Mouse (Mus musculus): ENCODE data around the gene Tasp1. TPM values are rescaled to one million over a fixed set of nuclear protein-coding genes. Genes with fewer than 3 reads are reported as not detected.
"Not testable (repeated sequence)": the region's sequence is repeated elsewhere in the genome, so short reads cannot be mapped to it uniquely, and the experiment has no call there.

Gene Tasp1
- polyA plus RNA-seq, 1 experiment from 2014 or later = 20.7 TPM

DNA sequence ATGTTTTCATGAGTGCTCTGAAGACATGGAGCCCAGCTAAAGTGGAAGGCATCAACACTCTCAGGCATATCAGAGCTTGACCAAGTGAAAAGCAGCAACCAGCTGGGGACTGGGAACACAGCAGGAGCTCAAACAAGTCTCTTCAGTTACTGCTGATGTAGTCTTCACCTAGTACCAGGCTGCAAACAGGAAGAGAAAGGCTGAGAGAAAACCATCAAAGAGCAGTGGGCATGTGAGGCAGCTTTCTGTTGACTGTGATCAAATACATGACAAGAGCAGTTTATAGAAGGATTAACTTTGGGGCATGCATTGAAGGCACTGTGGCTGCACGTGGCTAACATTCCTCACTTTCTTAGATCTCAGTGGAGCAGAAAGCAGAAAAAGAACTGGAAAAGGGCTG is 141.7 kb downstream of the Tasp1 start:
- WGBS = 15% methylated on average over 1 of the region's 1 CpGs
- no peak overlapping the region for H3K4me3 ChIP-seq
- DNase-seq (ENCODE audit: low spot score) = no peak

DNA sequence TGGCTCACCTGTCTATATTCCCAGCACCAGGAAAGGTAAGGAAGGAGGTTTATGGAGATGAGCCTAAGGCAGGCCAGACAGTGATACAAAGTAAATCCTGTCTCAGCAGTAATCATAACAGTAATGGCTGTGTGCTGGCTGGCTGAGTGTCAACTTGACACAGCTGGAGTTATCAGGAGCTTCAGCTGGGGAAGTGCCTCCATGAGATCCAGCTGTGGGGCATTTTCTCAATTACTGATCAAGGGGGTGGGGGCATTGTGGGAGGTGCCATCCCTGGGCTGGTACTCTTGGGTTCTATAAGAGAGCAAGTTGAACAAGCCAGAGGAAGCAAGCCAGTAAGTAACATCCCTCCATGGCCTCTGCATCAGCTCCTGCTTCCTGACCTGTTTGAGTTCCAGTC is 145.2 kb downstream of the Tasp1 start:
- H3K9me3 ChIP-seq; H3K27me3 ChIP-seq (replicated peaks; ENCODE audit: low read depth, poor library complexity, severe bottlenecking); H3K4me1 ChIP-seq; DNase-seq (ENCODE audit: low spot score); H3K36me3 ChIP-seq (replicated peaks); H3K27ac ChIP-seq (replicated peaks); H3K4me3 ChIP-seq: not testable (repeated sequence)

More for the DNA sequence above, 141.7 kb downstream of the Tasp1 start:
- Histone ChIP-seq H3K4me1 (peaks cover 4% of the 10 kb centered on the region; the same call in 1 of the 2 replicates), H3K36me3 (replicated peaks) (no peaks in the 10 kb centered on the region), H3K27ac (replicated peaks) (no peak overlapping the region), H3K27me3 (replicated peaks; ENCODE audit: low read depth, poor library complexity, severe bottlenecking) (no peaks in the 10 kb centered on the region), H3K9me3 (no peaks in the 10 kb centered on the region)

DNA sequence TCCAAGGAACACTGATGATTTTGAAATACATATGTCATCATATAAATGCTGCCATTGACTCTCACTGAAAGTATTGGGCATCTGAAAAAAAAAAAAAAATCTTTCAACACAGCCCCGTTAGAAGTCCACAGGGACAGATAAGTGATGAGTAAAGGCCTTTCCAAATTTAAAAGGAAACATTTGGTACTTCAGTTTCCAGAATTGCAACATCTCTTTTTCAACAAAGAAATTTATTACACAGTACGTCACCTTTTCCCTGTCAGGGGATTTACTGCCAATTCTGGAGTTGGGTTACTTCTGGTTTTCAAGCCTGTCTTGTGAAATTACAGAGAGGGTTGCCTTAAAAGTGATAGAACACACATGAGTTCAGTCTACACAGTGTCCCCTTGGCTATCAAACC is 146.8 kb downstream of the Tasp1 start:
- Histone ChIP-seq H3K9me3 (no peaks in the 10 kb centered on the region), H3K27me3 (replicated peaks; ENCODE audit: low read depth, poor library complexity, severe bottlenecking) (no peaks in the 10 kb centered on the region), H3K36me3 (replicated peaks) (no peaks in the 10 kb centered on the region), H3K27ac (replicated peaks) (no peak overlapping the region), H3K4me1 (no peaks in the 10 kb centered on the region; the same call in 1 of the 2 replicates), H3K4me3 (no peak overlapping the region)
- 72% methylated on average over 2 of the region's 2 CpGs for WGBS
- no peak for DNase-seq (ENCODE audit: low spot score)

DNA sequence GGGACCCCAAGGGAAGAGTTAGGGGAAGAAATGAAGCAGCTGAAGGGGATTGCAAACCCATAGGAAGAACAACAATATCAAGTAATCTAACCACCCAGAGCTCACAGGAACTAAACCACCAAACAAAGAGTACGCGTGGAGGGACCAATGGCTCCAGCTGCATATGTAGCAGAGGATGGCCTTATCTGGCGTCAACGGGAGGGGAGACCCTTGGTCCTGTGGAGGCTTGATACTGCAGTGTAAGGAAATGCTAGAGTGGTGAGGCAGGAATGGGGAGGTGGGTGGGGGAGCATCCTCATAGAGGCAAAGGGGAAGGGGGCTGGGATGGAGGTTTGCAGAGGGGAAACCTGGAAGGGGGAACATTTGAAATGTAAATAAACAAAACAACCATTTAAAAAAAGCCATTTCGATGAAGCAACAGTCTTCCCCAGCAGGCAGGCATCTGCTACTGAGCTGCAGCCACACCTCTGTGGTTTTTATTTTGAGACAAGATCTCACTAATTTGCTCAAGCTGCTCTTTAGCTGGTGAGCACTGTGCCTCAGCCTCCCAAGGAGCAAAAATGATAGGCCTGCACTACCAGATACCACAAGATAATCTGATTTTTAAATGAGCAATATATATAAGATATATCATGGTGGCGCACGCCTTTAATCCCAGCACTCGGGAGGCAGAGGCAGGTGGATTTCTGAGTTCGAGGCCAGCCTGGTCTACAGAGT is 160.0 kb downstream of the Tasp1 start:
- Histone ChIP-seq H3K4me1 (no peaks in the 10 kb centered on the region), H3K27me3 (replicated peaks; ENCODE audit: low read depth, poor library complexity, severe bottlenecking) (no peaks in the 10 kb centered on the region), H3K27ac (replicated peaks) (no peak overlapping the region), H3K4me3 (no peak overlapping the region), H3K36me3 (replicated peaks) (no peaks in the 10 kb centered on the region), H3K9me3 (no peaks in the 10 kb centered on the region)
- no peak for DNase-seq (ENCODE audit: low spot score)
- 88% methylated on average over 9 of the region's 9 CpGs for WGBS

DNA sequence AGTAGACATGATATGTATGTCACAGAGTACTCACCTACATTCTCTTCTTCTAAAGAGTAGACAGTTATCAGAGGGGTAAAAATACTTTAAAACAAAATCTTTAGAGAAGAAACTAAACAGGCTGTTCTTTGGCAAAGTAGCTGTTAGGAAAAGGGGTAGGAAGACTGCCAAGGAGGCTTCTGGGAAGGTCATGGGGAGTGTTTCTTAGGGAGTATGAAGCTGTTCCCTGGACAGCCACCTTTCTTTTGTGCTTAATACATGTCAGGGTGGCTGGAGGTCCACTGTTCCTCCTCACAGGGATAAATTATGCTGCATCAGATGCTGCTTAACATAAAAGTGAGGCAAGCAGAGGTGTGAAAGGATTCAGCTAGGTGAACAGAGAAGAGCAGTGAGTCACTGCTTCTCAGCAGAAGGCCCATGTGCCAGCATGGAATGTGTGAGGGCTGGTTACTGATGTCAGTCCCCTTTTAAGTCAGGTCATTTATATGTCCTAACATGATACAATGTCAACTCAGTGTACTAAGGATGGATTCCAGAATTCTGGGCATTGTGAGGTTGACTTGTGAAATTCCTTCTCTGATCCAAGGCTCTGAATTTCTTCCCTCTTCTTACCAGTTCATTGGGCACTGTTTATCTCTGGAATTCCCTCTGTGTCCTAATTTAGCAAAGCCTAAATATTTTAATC is 175.1 kb downstream of the Tasp1 start:
- no peak for DNase-seq (ENCODE audit: low spot score)
- H3K4me1 ChIP-seq = no peaks in the 10 kb centered on the region
- H3K27ac ChIP-seq (replicated peaks) = no peak overlapping the region
- H3K4me3 ChIP-seq = no peak overlapping the region
- H3K9me3 ChIP-seq = no peaks in the 10 kb centered on the region
- no peaks in the 10 kb centered on the region for H3K36me3 ChIP-seq (replicated peaks)
- no peaks in the 10 kb centered on the region for H3K27me3 ChIP-seq (replicated peaks; ENCODE audit: low read depth, poor library complexity, severe bottlenecking)

DNA sequence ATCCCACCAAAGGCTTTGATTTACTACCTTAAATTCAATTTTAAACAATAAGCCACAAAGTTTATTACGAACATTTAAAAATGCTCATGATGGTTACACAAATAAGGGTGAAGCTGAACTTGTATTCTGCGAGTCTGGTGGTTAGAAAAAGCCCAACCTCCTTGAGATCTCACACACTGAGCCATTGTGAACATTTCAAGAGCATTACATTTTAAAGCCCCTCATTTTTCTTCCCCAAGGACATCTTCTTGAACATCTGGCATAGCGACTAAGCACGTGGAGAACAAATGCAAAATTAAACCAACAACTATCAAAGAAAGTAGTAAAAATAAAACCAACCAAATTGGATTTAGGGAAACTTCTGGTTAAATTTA is 182.4 kb downstream of the Tasp1 start:
- Histone ChIP-seq H3K27me3 (replicated peaks; ENCODE audit: low read depth, poor library complexity, severe bottlenecking) (no peaks in the 10 kb centered on the region), H3K4me1 (no peaks in the 10 kb centered on the region), H3K27ac (replicated peaks) (no peak overlapping the region), H3K36me3 (replicated peaks) (no peaks in the 10 kb centered on the region), H3K9me3 (no peaks in the 10 kb centered on the region), H3K4me3 (no peak overlapping the region)
- 85% methylated on average over 4 of the region's 4 CpGs for WGBS
- DNase-seq (ENCODE audit: low spot score) = no peak

DNA sequence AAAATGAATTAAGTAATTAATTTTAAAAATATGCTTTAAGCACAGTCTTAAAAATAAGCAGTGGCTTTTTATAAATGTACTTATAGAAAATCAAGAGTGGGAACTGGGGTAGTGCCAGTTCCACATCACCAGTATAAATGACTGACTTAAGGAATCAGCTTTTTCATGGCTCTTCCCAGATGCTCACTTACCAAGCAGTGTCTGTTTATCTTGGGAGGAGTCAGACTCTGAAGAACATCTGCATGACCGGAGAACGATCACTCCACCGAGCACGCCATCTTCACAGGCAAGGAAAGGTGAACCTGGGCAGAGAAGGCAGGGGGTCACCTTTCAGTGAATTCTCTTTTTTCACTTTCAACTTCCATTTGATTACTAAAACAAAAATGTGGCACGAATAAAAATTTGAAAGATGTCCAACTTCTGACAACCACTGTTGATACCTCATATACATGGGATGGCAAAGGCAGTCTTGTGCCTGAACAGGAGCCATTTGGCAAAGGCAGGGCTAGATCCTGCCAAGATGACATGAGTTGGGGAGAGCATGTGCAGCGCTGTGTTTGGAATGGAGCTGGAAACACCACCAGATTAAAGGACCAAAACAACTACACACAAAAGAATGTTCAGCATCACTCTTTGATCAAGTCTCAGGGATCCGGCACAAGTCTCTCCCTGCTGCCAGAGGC is 182.9 kb downstream of the Tasp1 start:
- H3K4me1 ChIP-seq = no peaks in the 10 kb centered on the region
- no peak overlapping the region for H3K27ac ChIP-seq (replicated peaks)
- no peaks in the 10 kb centered on the region for H3K36me3 ChIP-seq (replicated peaks)
- 92% methylated on average over 7 of the region's 7 CpGs for WGBS
- no peak for DNase-seq (ENCODE audit: low spot score)
- H3K9me3 ChIP-seq = no peaks in the 10 kb centered on the region
- no peaks in the 10 kb centered on the region for H3K27me3 ChIP-seq (replicated peaks; ENCODE audit: low read depth, poor library complexity, severe bottlenecking)
- H3K4me3 ChIP-seq = no peak overlapping the region

DNA sequence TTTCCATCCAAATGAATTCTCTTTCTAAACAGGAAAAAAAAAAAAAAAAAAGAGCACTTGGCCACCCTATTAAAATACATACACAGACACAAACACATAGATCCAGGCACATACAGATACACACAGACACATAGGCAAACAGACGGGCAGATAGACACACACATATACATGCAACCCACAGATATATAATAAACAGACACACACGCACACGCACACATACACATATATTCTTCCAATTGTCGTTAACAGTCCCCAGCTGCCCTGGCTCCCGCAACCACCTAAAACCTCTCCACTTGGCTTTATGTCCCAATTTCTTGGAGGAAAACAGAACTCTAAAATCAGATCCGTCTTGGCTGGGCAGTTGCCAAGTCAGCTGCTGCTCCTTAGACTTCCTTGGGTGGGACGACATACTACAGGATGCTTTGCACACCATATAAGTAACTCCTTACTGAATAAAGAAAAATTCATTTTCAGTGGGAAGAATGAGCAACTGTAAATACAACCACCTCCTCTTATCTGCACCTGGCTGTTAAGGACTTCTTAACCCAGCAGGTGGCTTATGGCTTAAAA is 188.5 kb downstream of the Tasp1 start:
- WGBS = 94% methylated on average over 7 of the region's 7 CpGs
- peaks cover 8% of the 10 kb centered on the region for H3K4me1 ChIP-seq
- H3K36me3 ChIP-seq (replicated peaks) = no peaks in the 10 kb centered on the region
- H3K27me3 ChIP-seq (replicated peaks; ENCODE audit: low read depth, poor library complexity, severe bottlenecking) = no peaks in the 10 kb centered on the region
- H3K27ac ChIP-seq (replicated peaks) = no peak overlapping the region
- H3K4me3 ChIP-seq = no peak overlapping the region
- H3K9me3 ChIP-seq = no peaks in the 10 kb centered on the region
- DNase-seq (ENCODE audit: low spot score) = no peak

DNA sequence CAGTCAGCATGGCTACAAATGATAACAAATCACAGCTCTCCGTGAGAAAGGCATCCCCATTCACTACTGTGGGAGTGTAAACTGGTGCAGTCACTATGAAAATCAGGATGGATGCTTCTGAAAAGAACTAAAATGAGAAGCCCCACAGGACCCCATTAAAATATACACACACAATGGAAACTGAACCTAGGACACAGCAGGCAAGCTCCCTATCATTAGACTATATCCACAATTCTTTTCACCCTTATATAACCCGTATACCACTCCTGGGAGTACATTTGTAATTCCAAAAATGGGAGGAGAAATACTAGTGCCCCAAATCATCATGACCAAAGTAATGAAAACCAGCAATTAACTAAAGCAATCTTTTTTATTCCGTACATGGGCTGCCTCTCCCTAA is 190.7 kb downstream of the Tasp1 start:
- no peak for DNase-seq (ENCODE audit: low spot score)
- WGBS = 74% methylated on average over 3 of the region's 3 CpGs
- no peak overlapping the region for H3K4me3 ChIP-seq
- no peaks in the 10 kb centered on the region for H3K36me3 ChIP-seq (replicated peaks)
- H3K27me3 ChIP-seq (replicated peaks; ENCODE audit: low read depth, poor library complexity, severe bottlenecking) = no peaks in the 10 kb centered on the region
- H3K27ac ChIP-seq (replicated peaks) = no peak overlapping the region
- no peaks in the 10 kb centered on the region for H3K9me3 ChIP-seq
- peaks cover 8% of the 10 kb centered on the region for H3K4me1 ChIP-seq

DNA sequence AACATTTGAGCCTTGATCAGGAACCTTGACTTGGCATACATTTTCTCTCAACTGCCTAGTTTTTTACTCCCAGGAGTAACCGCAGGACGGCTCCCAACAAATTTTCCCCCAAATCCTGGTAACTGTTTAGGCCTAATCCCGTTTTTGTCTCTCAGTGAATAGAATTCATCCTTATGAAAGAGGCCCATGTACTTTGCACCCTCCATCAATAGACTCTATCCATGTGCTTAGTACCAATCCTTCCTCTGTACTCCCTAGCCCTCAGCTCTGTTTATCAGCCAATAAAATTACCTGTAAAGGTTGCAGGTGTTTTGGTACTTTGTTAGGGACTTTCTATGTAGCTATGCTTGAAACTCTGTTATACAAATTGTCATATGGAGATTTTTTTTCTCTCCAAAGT is 192.4 kb downstream of the Tasp1 start:
- Histone ChIP-seq H3K4me1 (peaks cover 8% of the 10 kb centered on the region), H3K36me3 (replicated peaks) (no peaks in the 10 kb centered on the region), H3K4me3 (no peak overlapping the region), H3K9me3 (no peaks in the 10 kb centered on the region), H3K27me3 (replicated peaks; ENCODE audit: low read depth, poor library complexity, severe bottlenecking) (no peaks in the 10 kb centered on the region), H3K27ac (replicated peaks) (no peak overlapping the region)
- DNase-seq (ENCODE audit: low spot score) = no peak
- WGBS = 54% methylated on average over 3 of the region's 3 CpGs

DNA sequence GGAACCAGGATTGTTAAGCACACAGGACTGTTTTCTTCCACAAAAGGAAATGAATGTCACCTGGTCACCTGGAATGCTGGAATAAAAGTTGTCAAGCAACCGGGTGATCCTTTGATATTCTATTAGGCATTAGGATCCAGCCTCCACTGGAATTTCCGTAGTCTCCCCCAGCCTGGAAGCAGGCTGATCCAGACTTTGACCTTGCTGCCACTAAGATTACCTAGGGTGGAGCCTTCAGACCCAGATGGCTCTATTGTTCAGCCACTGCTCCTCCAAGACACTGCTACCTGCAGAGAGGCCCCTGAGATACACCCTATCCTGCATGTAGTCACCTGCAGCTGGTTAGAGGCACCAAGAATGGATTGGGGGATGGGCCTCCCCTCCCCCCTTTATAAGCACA is 192.8 kb downstream of the Tasp1 start:
- 49% methylated on average over 2 of the region's 2 CpGs for WGBS

DNA sequence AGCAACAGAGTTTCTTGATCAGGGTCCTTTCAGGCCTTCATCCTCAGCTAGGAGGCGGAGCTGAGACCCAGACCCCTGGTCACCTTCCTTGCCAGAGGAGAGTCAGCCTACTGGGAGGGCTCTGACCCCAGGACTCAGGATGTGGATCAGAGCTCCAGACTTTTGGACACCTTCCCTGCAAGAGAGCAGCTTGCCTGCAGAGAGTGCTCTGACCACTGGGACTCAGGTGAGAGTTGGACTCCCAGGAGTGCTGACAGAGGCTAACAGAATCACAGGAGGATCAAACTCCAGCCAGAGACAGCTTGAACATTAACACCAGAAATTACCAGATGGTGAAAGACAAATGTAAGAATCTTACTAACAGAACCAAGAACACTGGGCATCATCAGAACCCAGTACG is 197.5 kb downstream of the Tasp1 start:
- not testable (repeated sequence) for H3K4me1 ChIP-seq; H3K36me3 ChIP-seq (replicated peaks); H3K4me3 ChIP-seq; H3K27ac ChIP-seq (replicated peaks); H3K9me3 ChIP-seq; H3K27me3 ChIP-seq (replicated peaks; ENCODE audit: low read depth, poor library complexity, severe bottlenecking); DNase-seq (ENCODE audit: low spot score)
- 91% methylated on average over 2 of the region's 2 CpGs for WGBS

More for the DNA sequence above, 192.8 kb downstream of the Tasp1 start:
- Histone ChIP-seq H3K4me3 (no peak overlapping the region), H3K9me3 (no peaks in the 10 kb centered on the region), H3K27me3 (replicated peaks; ENCODE audit: low read depth, poor library complexity, severe bottlenecking) (no peaks in the 10 kb centered on the region), H3K4me1 (peaks cover 8% of the 10 kb centered on the region), H3K27ac (replicated peaks) (no peak overlapping the region), H3K36me3 (replicated peaks) (no peaks in the 10 kb centered on the region)
- DNase-seq (ENCODE audit: low spot score) = no peak

DNA sequence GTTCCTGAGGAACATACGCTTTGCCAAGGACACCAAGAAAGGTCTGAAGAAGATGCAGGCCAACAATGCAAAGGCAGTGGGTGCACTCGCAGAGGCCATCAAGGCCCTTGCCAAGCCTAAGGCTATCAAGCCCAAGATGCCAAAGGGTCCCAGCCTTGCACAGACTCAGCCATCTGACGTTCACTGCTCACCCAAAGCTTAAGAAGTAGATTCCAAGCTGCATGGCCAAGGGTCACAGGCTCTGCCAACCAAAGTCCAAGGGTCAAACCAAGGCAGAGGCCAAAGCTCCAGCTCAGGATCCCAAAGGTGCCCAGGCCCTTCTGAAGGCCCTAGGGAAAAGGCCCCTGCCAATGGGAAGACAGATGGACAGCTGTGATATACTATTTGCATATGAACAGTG is 203.2 kb downstream of the Tasp1 start:
- WGBS = 88% methylated on average over 3 of the region's 3 CpGs
- H3K27ac ChIP-seq (replicated peaks); H3K4me3 ChIP-seq; H3K27me3 ChIP-seq (replicated peaks; ENCODE audit: low read depth, poor library complexity, severe bottlenecking); H3K4me1 ChIP-seq; H3K36me3 ChIP-seq (replicated peaks); DNase-seq (ENCODE audit: low spot score); H3K9me3 ChIP-seq: not testable (repeated sequence)
